Mouse (Mus musculus) forebrain, embryonic 15.5 days (tissue): ENCODE results near the gene Strbp. TPM values are rescaled to one million over a fixed set of nuclear protein-coding genes. Genes with fewer than 3 reads are reported as not detected.

ENCODE experiments used
- ATAC-seq: fragments of 200-750 bp; cut with Nextera tagmentation; replicated peaks from 2 replicates; pipeline ENCODE4 v1.8.0; 2017; ENCODE audit warnings: mild to moderate bottlenecking, moderate TSS enrichment, moderate library complexity
- H3K27ac ChIP-seq: fragments of 300-500 bp; sonication (generic); replicated peaks from 2 replicates; pipeline ENCODE4 v1.5.1; 2015; ENCODE audit warnings: mild to moderate bottlenecking, inconsistent platforms
- H3K27me3 ChIP-seq: fragments of 300-500 bp; sonication (generic); 2 replicates; pipeline ENCODE4 v1.6.1; 2015; ENCODE audit warnings: inconsistent platforms
- H3K36me3 ChIP-seq: fragments of 300-500 bp; sonication (generic); 2 replicates; pipeline ENCODE4 v1.6.1; 2015; ENCODE audit warnings: mild to moderate bottlenecking, inconsistent platforms
- H3K4me1 ChIP-seq: fragments of 300-500 bp; sonication (generic); 2 replicates; pipeline ENCODE4 v1.6.1; 2015; ENCODE audit warnings: inconsistent platforms
- H3K4me2 ChIP-seq: fragments of 300-500 bp; sonication (generic); replicated peaks from 2 replicates; pipeline ENCODE4 v1.6.1; 2015; ENCODE audit warnings: mild to moderate bottlenecking, inconsistent platforms
- H3K4me3 ChIP-seq: fragments of 300-500 bp; sonication (generic); 2 replicates; pipeline ENCODE4 v1.5.1; 2015; ENCODE audit warnings: mild to moderate bottlenecking, inconsistent platforms
- H3K9ac ChIP-seq: fragments of 300-500 bp; sonication (generic); replicated peaks from 2 replicates; pipeline ENCODE4 v1.6.1; 2015; ENCODE audit warnings: mild to moderate bottlenecking, inconsistent platforms
- H3K9me3 ChIP-seq: fragments of 300-500 bp; sonication (generic); 2 replicates; pipeline ENCODE4 v1.6.1; 2016; ENCODE audit warnings: inconsistent platforms
- WGBS: fragments of 180-500 bp; shearing (Covaris S2); methylation state at CpG from one replicate; pipeline ENCODE4 v1.1.7; 2015; ENCODE audit warnings: mixed read lengths; 5-methylcytosine and 5-hydroxymethylcytosine counted together
- microRNA-seq: library from miRNA; unstranded; fragments of <30 nt; microRNA quantifications from one replicate; pipeline ENCODE4, GENCODE M21; 2016
- polyA plus RNA-seq: library from polyadenylated mRNA; unstranded; fragments of >200 nt; fragmentation: Nextera tagmentation; extraction: Ambion mirVana; gene quantifications from 2 replicates; pipeline ENCODE4 v1.2.1, GENCODE M21; 2015

Gene Strbp
- polyA plus RNA-seq, 1 experiment from 2014 or later, result 110 TPM

DNA sequence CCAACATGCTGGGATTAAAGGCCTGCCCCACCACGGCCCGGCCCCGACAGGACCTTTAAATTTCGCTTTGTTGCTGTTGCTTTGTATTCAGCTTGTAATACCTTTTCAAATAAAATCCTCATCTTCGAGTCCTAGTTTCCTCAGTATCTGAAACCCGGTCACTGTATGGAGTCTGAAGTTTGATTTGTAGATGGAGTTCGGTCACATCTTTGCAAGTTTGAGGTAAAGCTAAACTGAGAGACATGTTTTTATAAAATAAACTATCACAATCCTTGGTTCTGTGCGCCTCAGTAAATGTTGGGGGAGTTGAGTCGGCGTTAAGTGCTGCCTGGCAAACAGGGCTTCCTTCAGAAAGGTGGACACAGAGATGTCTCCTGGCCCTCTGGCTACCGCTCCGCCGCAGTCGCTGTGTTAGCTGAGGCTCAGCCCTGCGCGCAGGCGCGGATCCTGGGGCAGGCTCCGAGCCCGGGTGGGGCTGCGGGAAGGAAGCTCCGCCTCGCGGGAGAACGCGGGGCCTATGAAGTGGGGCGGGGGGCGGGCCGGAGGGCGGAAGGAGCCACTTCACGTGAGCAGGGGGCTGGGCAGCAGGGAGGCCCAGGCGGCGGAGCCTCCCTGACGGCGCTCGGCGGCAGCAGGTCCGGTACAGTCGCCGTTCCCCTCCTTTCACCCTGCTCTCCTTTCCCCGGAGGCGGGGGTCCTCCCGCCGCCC is 251.8 kb downstream of the Strbp start:
- Histone ChIP-seq H3K9ac (peak overlapping the region; percentile 98), H3K27me3 (no peaks in the 10 kb centered on the region), H3K9me3 (no peaks in the 10 kb centered on the region), H3K4me2 (peak overlapping the region; percentile 78), H3K27ac (peak overlapping the region; percentile 92), H3K4me1 (peaks cover 17% of the 10 kb centered on the region), H3K36me3 (no peaks in the 10 kb centered on the region), H3K4me3 (peak overlapping the region; percentile 94)
- 10% methylated on average over 34 of the region's 44 CpGs for WGBS
- peak; percentile 99 for ATAC-seq

- Histone ChIP-seq H3K4me3 (peak within 1 kb of the TSS; percentile 84), H3K9ac (peak within 1 kb of the TSS; percentile 97), H3K36me3 (no peaks in the 10 kb centered on the region), H3K27ac (peak within 1 kb of the TSS; percentile 92), H3K9me3 (no peaks in the 10 kb centered on the region), H3K4me2 (peak within 1 kb of the TSS; percentile 70), H3K27me3 (no peaks in the 10 kb centered on the region), H3K4me1 (peaks cover 30% of the 10 kb centered on the region)
- ATAC-seq, result peak; percentile 99
- under 1% methylated on average over 51 of the region's 51 CpGs for WGBS
Observed at GRCm38 (mm10) chr2:37442611-37443591, 260.8 kb downstream of the Strbp start, which contains the start of the genes Zbtb26, Zbtb6 and Rabgap1. Gene Zbtb26, minus strand, starts transcription at chr2:37443135. Gene Zbtb6, minus strand, starts transcription at chr2:37443171. Gene Rabgap1, plus strand, starts transcription at chr2:37443279.

Small RNA genes within 50 kb of the gene (microRNA-seq; reads per million reads assigned to microRNA genes)
- not detected for gene Mir5128

Other genes starting within 250 kb of the Strbp start
- 20.3 and 22.9 TPM in 2 replicates for gene Gpr21, start 187.5 kb downstream of the Strbp start, polyA plus RNA-seq
- gene Crb2, start 72.4 kb upstream of the Strbp start, polyA plus RNA-seq, result 7.1 and 8.4 TPM in 2 replicates